Mouse (Mus musculus) liver, embryonic 11.5 days (tissue): ENCODE measurements around the gene Wdr60. TPM values are rescaled to one million over a fixed set of nuclear protein-coding genes. Genes with fewer than 3 reads are reported as not detected.

Experiments
- ATAC-seq: fragments of 200-750 bp; cut with Nextera tagmentation; replicated peaks from 2 replicates; pipeline ENCODE4 v1.8.0; 2017; ENCODE audit warnings: moderate number of reproducible peaks, mild to moderate bottlenecking, moderate TSS enrichment, moderate library complexity; ENCODE audit not compliant: low FRiP score
- DNase-seq: peaks from one replicate; pipeline ENCODE4 v3.0.0-alpha.2; 2017; ENCODE audit warnings: low spot score
- H3K27ac ChIP-seq: fragments of 300-500 bp; sonication (generic); 2 replicates; pipeline ENCODE4 v1.5.1; 2014; ENCODE audit warnings: mild to moderate bottlenecking, low read depth, low read length, control low read depth
- H3K27me3 ChIP-seq: fragments of 300-500 bp; sonication (generic); replicated peaks from 2 replicates; pipeline ENCODE4 v1.6.1; 2014; ENCODE audit warnings: low read length, mixed read lengths; ENCODE audit not compliant: control insufficient read depth, insufficient read depth
- H3K36me3 ChIP-seq: fragments of 300-500 bp; sonication (generic); 2 replicates; pipeline ENCODE4 v1.6.1; 2014; ENCODE audit warnings: mild to moderate bottlenecking, low read length, moderate library complexity, mixed read lengths; ENCODE audit not compliant: control insufficient read depth, insufficient read depth
- H3K4me1 ChIP-seq: fragments of 300-500 bp; sonication (generic); replicated peaks from 2 replicates; pipeline ENCODE4 v1.6.1; 2014; ENCODE audit warnings: low read length, mixed read lengths; ENCODE audit not compliant: control insufficient read depth, insufficient read depth
- H3K4me2 ChIP-seq: fragments of 300-500 bp; sonication (generic); 2 replicates; pipeline ENCODE4 v1.6.1; 2014; ENCODE audit warnings: mild to moderate bottlenecking, control low read depth, moderate library complexity
- H3K4me3 ChIP-seq: fragments of 300-500 bp; sonication (generic); 2 replicates; pipeline ENCODE4 v1.5.1; 2014; ENCODE audit warnings: low read depth, low read length, control low read depth
- H3K9ac ChIP-seq: fragments of 300-500 bp; sonication (generic); 2 replicates; pipeline ENCODE4 v1.6.1; 2014; ENCODE audit warnings: low read depth, low read length, control low read depth
- H3K9me3 ChIP-seq: fragments of 300-500 bp; sonication (generic); 2 replicates; pipeline ENCODE4 v1.6.1; 2016; ENCODE audit warnings: low read length, inconsistent platforms, mixed read lengths; ENCODE audit not compliant: control insufficient read depth
- WGBS: fragments of 180-500 bp; shearing (Covaris S2); extraction: QIAGEN DNeasy Blood & Tissue Kit; methylation state at CpG from one replicate; pipeline ENCODE4 v1.1.7; 2014; 5-methylcytosine and 5-hydroxymethylcytosine counted together
- polyA plus RNA-seq: library from polyadenylated mRNA; unstranded; fragments of >200 nt; fragmentation: Nextera tagmentation; extraction: Ambion mirVana; gene quantifications from 2 replicates; pipeline ENCODE4 v1.2.1, GENCODE M21; 2014

Wdr60 gene
- polyA plus RNA-seq, 1 experiment from 2014 or later = 12.2 TPM

- Histone ChIP-seq H3K9me3 (no peaks in the 10 kb centered on the region), H3K4me1 (no peaks in the 10 kb centered on the region), H3K9ac (no peak overlapping the region), H3K36me3 (no peaks in the 10 kb centered on the region), H3K4me2 (no peak overlapping the region), H3K4me3 (no peak overlapping the region), H3K27me3 (no peaks in the 10 kb centered on the region), H3K27ac (no peak overlapping the region)
- DNase-seq (no peak), ATAC-seq (0 out of 2 replicates have a peak, but pooled peaks have one; percentile 34)
- WGBS = 79% methylated on average over 10 of the region's 10 CpGs
These were observed 36.3 kb downstream of the Wdr60 start for GRCm38 (mm10) chr12:116226289-116227057.

GRCm38 (mm10) chr12:116223107-116223506, 39.7 kb downstream of the Wdr60 start:
- no peaks in the 10 kb centered on the region for H3K4me1 ChIP-seq
- H3K9ac ChIP-seq = no peak overlapping the region
- H3K36me3 ChIP-seq = no peaks in the 10 kb centered on the region
- WGBS = 90% methylated on average over 2 of the region's 2 CpGs
- no peaks in the 10 kb centered on the region for H3K9me3 ChIP-seq
- H3K27ac ChIP-seq = no peak overlapping the region
- no peak overlapping the region for H3K4me3 ChIP-seq
- ATAC-seq (no peak), DNase-seq (no peak)
- H3K27me3 ChIP-seq = no peaks in the 10 kb centered on the region
- H3K4me2 ChIP-seq = no peak overlapping the region

GRCm38 (mm10) chr12:116207486-116207885, 55.3 kb downstream of the Wdr60 start:
- no peak overlapping the region for H3K4me3 ChIP-seq
- no peaks in the 10 kb centered on the region for H3K9me3 ChIP-seq
- H3K27me3 ChIP-seq = no peaks in the 10 kb centered on the region
- H3K9ac ChIP-seq = no peak overlapping the region
- no peaks in the 10 kb centered on the region for H3K4me1 ChIP-seq
- WGBS = 92% methylated on average over 8 of the region's 8 CpGs
- ATAC-seq = no peak
- no peak overlapping the region for H3K27ac ChIP-seq
- no peak for DNase-seq
- no peak overlapping the region for H3K4me2 ChIP-seq
- H3K36me3 ChIP-seq = 0 out of 2 replicates have a peak, but pooled peaks cover 2% of the 10 kb centered on the region

GRCm38 (mm10) chr12:116205726-116206125, 57.1 kb downstream of the Wdr60 start:
- Histone ChIP-seq H3K4me3 (no peak overlapping the region), H3K4me1 (no peaks in the 10 kb centered on the region), H3K27ac (no peak overlapping the region), H3K4me2 (no peak overlapping the region), H3K36me3 (0 out of 2 replicates have a peak, but pooled peaks cover 2% of the 10 kb centered on the region), H3K9ac (no peak overlapping the region), H3K27me3 (no peaks in the 10 kb centered on the region), H3K9me3 (no peaks in the 10 kb centered on the region)
- ATAC-seq (no peak), DNase-seq (no peak)
- WGBS = 87% methylated on average over 3 of the region's 3 CpGs

- Histone ChIP-seq H3K4me1 (no peaks in the 10 kb centered on the region), H3K9ac (no peak overlapping the region), H3K4me3 (no peak overlapping the region), H3K27ac (no peak overlapping the region), H3K4me2 (no peak overlapping the region), H3K36me3 (no peaks in the 10 kb centered on the region), H3K27me3 (no peaks in the 10 kb centered on the region), H3K9me3 (no peaks in the 10 kb centered on the region)
- peak; percentile 38 for DNase-seq
- WGBS = 33% methylated on average over 9 of the region's 9 CpGs
- ATAC-seq = peak; percentile 32; the same call in 1 of the 2 replicates
These were observed 60.4 kb downstream of the Wdr60 start for GRCm38 (mm10) chr12:116202176-116202981.

GRCm38 (mm10) chr12:116198791-116199190, 64.0 kb downstream of the Wdr60 start:
- no peaks in the 10 kb centered on the region for H3K4me1 ChIP-seq
- no peak overlapping the region for H3K27ac ChIP-seq
- H3K4me2 ChIP-seq = no peak overlapping the region
- DNase-seq (no peak), ATAC-seq (no peak)
- H3K27me3 ChIP-seq = no peaks in the 10 kb centered on the region
- H3K4me3 ChIP-seq = no peak overlapping the region
- WGBS = 87% methylated on average over 6 of the region's 6 CpGs
- no peaks in the 10 kb centered on the region for H3K36me3 ChIP-seq
- H3K9me3 ChIP-seq = no peaks in the 10 kb centered on the region
- no peak overlapping the region for H3K9ac ChIP-seq

GRCm38 (mm10) chr12:116196221-116196620, 66.6 kb downstream of the Wdr60 start:
- Histone ChIP-seq H3K4me3 (no peak overlapping the region), H3K4me1 (no peaks in the 10 kb centered on the region), H3K4me2 (no peak overlapping the region), H3K36me3 (no peaks in the 10 kb centered on the region), H3K27ac (no peak overlapping the region), H3K9me3 (no peaks in the 10 kb centered on the region), H3K27me3 (no peaks in the 10 kb centered on the region), H3K9ac (no peak overlapping the region)
- ATAC-seq (no peak), DNase-seq (no peak)
- WGBS = 67% methylated on average over 8 of the region's 8 CpGs

- Histone ChIP-seq H3K4me3 (no peak overlapping the region), H3K27ac (no peak overlapping the region), H3K4me1 (no peaks in the 10 kb centered on the region), H3K9me3 (no peaks in the 10 kb centered on the region), H3K27me3 (no peaks in the 10 kb centered on the region), H3K4me2 (no peak overlapping the region), H3K9ac (no peak overlapping the region), H3K36me3 (no peaks in the 10 kb centered on the region)
- DNase-seq (no peak), ATAC-seq (no peak)
These were observed 68.2 kb downstream of the Wdr60 start for GRCm38 (mm10) chr12:116194641-116195040.
